Mouse (Mus musculus): ENCODE data around the gene Agtpbp1. TPM values are rescaled to one million over a fixed set of nuclear protein-coding genes. Genes with fewer than 3 reads are reported as not detected.

Agtpbp1 gene
- polyA plus RNA-seq, 1 experiment from 2014 or later = 13.3 TPM

GRCm38 (mm10) chr13:59402026-59402775, 182.8 kb downstream of the Agtpbp1 start:
- Histone ChIP-seq H3K27ac (no peak overlapping the region), H3K9me3 (replicated peaks) (no peaks in the 10 kb centered on the region), H3K4me2 (no peak overlapping the region), H3K27me3 (no peaks in the 10 kb centered on the region), H3K9ac (no peak overlapping the region), H3K4me3 (replicated peaks) (no peak overlapping the region), H3K4me1 (no peaks in the 10 kb centered on the region), H3K36me3 (no peaks in the 10 kb centered on the region)
- 89% methylated on average over 14 of the region's 14 CpGs for WGBS
- ATAC-seq (replicated peaks; ENCODE audit: low FRiP score) = no peak

- WGBS = 21% methylated on average over 3 of the region's 3 CpGs
- Histone ChIP-seq H3K27me3 (no peaks in the 10 kb centered on the region), H3K36me3 (no peaks in the 10 kb centered on the region), H3K9ac (no peak overlapping the region), H3K4me1 (no peaks in the 10 kb centered on the region), H3K27ac (no peak overlapping the region), H3K4me2 (no peak overlapping the region), H3K9me3 (replicated peaks) (no peaks in the 10 kb centered on the region), H3K4me3 (replicated peaks) (no peak overlapping the region)
- no peak for ATAC-seq (replicated peaks; ENCODE audit: low FRiP score)
Measured at GRCm38 (mm10) chr13:59397571-59397970, 187.5 kb downstream of the Agtpbp1 start.

Other genes starting within 250 kb of the Agtpbp1 start
- gene Naa35, start within 50 bp of the Agtpbp1 start, polyA plus RNA-seq (2015; fragmentation: Nextera tagmentation; extraction: Ambion mirVana) = 101 and 113 TPM in 2 replicates
- 37.9 and 40.5 TPM in 2 replicates for gene Golm1, start 90.6 kb upstream of the Agtpbp1 start, polyA plus RNA-seq (2015; fragmentation: Nextera tagmentation; extraction: Ambion mirVana)
- not detected in 2 replicates for gene 4921517D22Rik, start 108.9 kb upstream of the Agtpbp1 start, polyA plus RNA-seq (2015; fragmentation: Nextera tagmentation; extraction: Ambion mirVana)
- gene Spata31d1a, start 125.1 kb upstream of the Agtpbp1 start, polyA plus RNA-seq (2015; fragmentation: Nextera tagmentation; extraction: Ambion mirVana) = 0.04 TPM in 1 of 2 replicates, not detected in the other
- gene Spata31d1b, start 127.1 kb upstream of the Agtpbp1 start, polyA plus RNA-seq (2015; fragmentation: Nextera tagmentation; extraction: Ambion mirVana) = 0.04 TPM in 1 of 2 replicates, not detected in the other
- gene Spata31d1d, start 146.5 kb upstream of the Agtpbp1 start, polyA plus RNA-seq (2015; fragmentation: Nextera tagmentation; extraction: Ambion mirVana) = not detected in 2 replicates
- gene 1700014D04Rik, start 161.5 kb upstream of the Agtpbp1 start, polyA plus RNA-seq (2015; fragmentation: Nextera tagmentation; extraction: Ambion mirVana) = not detected in 2 replicates
- gene Isca1, start 184.6 kb upstream of the Agtpbp1 start, polyA plus RNA-seq (2015; fragmentation: Nextera tagmentation; extraction: Ambion mirVana) = 128 and 134 TPM in 2 replicates
- gene Gm49354, start 197.0 kb upstream of the Agtpbp1 start, polyA plus RNA-seq (2015; fragmentation: Nextera tagmentation; extraction: Ambion mirVana) = not detected in 2 replicates
- 48.1 and 48.9 TPM in 2 replicates for gene Tut7, start 237.9 kb upstream of the Agtpbp1 start, polyA plus RNA-seq (2015; fragmentation: Nextera tagmentation; extraction: Ambion mirVana)